Mouse (Mus musculus): ENCODE measurements at regions not wholly inside any gene's neighbourhood (a gene's known extent, or its start where the extent isn't known, plus 50 kb on each side); places are given as distances from the start of the nearest gene placed in this dataset.
A peak's percentile ranks its signal among the peaks of the same experiment; 100 is the strongest.

DNA sequence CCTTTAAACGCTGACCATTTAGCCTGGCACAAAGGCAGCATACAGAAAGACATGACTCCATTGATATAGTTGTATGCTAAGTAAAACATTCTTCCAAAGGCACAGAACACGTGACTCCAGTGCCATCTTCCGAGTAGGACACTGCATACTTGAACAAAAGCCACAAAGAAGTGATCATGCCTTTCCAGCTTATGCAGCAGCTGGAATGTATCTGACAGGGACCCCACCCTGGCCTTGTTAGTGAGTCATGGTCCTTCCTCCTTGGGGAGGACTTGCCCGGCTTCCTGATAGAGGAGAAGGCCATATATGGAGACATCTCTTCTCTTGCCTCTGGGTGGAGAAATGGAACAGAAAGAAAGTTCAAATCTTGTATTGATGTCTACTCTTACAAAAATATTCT lies 749.8 kb downstream of the Inhba start:
- DNase-seq = no peak

DNA sequence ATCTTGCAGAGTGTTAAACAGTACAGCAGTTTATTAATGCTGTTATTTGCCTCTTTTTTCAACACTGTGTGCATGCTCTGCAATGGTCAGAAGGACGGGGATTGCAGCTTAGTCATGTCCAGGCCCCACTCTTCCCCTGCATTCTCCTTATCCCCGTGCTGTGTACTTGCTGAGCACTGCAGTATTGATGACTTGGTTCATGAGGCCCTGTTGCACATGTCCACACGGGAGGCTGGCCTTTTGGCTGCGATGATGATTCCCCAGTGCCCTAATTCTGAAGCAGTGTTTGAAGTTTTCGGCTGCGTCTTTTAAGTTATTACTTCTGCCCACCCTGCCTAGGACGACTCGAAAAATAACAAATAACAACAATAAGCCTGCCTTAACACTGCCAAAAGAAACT lies 750.7 kb downstream of the Inhba start:
- DNase-seq = no peak

DNA sequence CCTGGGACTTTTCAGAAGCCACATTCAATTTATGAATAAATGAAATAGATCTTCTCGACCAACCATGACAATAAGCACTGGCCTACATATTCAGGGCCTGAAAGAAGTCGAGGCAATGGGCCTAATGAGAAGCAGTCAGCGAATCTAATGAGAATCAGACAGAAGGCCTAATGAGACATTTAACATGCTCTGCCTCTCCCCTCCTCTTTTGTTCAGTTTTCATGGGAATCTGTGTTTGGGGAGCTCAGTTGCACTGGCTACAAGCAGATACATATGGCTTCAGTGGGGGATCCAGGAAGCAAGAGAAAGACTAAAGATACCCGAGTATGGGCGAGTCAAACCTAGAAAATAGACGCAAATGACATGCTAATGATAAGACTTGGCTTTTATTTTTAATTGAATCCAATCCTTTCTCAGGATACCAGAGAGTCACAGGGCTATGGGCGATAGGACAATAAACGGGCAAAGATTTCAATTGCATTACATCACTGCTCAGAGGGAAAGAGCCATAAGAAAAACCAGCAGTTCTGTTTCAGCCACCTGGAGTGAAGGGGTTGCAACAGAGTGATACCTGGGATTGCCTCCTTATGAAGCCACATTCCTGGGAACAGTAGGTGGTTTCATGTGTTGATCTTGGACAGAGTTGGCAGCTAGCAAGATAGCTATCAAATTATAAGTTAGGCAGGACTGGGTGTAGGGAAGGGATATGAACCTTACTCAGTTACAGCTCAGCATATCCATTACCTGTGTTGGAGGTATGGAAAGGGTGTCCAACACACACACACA lies 751.3 kb downstream of the Inhba start:
- no peak for DNase-seq

DNA sequence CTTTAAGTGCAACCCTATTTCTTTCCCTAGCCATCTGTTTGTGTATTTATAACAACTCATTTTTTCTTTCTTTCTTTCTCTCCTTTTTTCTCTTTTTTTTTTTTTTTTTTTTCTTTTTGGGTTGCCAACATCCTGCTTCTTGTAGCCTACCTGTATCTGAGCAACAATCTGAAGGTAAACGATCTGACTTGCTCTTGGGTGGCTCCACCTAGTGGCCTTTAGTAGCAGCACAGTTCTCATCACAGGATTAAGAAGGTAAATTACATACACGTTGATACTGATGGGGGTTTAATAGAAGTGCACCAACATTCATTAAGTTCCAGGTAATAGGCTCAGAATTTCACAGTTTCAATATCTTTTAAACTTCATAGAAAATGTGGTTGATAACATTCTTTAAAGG lies 752.1 kb downstream of the Inhba start:
- DNase-seq = peak; percentile 31

DNA sequence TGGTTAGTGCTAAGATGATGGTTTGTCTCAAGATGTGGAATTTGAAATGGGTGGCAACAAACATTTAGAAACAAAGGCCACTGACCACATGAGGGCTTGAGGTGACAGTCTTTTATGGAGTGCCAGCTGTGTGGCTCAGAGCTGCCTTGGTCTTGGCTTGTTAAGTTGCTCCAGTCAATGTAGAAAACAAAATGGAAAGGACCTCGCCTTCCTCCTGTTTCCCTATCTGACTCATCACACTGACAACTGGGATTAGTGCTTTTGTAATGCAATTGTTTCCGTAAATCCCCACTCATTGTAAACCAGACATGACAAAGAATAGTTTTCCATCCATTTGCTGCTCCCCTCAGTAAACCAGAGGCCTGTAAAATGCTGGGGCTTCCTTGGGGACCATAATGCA lies 757.8 kb downstream of the Inhba start:
- DNase-seq = no peak

- DNase-seq = no peak
Observed at GRCm38 (mm10) chr13:16769848-16770422, 758.3 kb downstream of the Inhba start.

DNA sequence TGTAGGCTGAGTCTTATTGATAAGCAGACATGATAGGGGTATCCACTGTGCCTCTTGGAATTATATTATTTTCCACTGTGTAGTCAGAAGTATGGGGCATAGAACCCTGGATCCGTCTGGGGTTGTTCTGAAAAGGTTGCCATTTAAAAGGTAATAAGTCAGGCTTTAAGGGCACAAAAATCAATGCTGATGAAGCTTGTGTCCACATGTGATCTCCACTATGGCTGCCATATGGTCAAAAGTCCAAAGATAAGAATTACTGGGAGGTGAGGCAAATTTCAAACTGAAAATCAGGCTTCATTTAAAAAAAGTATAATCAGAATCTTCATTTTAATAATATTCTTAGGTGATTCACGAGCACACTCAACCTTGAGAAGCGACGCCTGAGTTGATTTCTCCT lies 760.2 kb downstream of the Inhba start:
- DNase-seq = no peak

GRCm38 (mm10) chr13:16805560-16805959 lies 793.9 kb downstream of the Inhba start:
- no peak for DNase-seq
